Mouse (Mus musculus) intestine, postnatal 0 days (tissue): ENCODE results near the gene Rgmb. TPM values are rescaled to one million over a fixed set of nuclear protein-coding genes. Genes with fewer than 3 reads are reported as not detected.

Experiments used
- ATAC-seq: fragments of 200-750 bp; cut with Nextera tagmentation; 2 replicates; pipeline ENCODE4 v1.8.0; 2017; ENCODE audit warnings: mild to moderate bottlenecking, moderate TSS enrichment, moderate library complexity
- H3K27ac ChIP-seq: fragments of 300-500 bp; sonication (generic); 2 replicates; pipeline ENCODE4 v1.5.1; 2014; ENCODE audit warnings: mild to moderate bottlenecking, low read depth, low read length, moderate library complexity
- H3K27me3 ChIP-seq: fragments of 300-500 bp; sonication (generic); replicated peaks from 2 replicates; pipeline ENCODE4 v1.6.1; 2014; ENCODE audit warnings: low read length, mixed read lengths; ENCODE audit not compliant: control insufficient read depth, insufficient read depth
- H3K36me3 ChIP-seq: fragments of 300-500 bp; sonication (generic); 2 replicates; pipeline ENCODE4 v1.6.1; 2014; ENCODE audit warnings: mild to moderate bottlenecking, moderate library complexity; ENCODE audit not compliant: control insufficient read depth, insufficient read depth
- H3K4me1 ChIP-seq: fragments of 300-500 bp; sonication (generic); replicated peaks from 2 replicates; pipeline ENCODE4 v1.6.1; 2014; ENCODE audit warnings: antibody characterized with exemption, low read length, mixed read lengths; ENCODE audit not compliant: control insufficient read depth, insufficient read depth
- H3K4me2 ChIP-seq: fragments of 300-500 bp; sonication (generic); replicated peaks from 2 replicates; pipeline ENCODE4 v1.6.1; 2014; ENCODE audit warnings: low read depth, mild to moderate bottlenecking, moderate library complexity
- H3K4me3 ChIP-seq: fragments of 300-500 bp; sonication (generic); 2 replicates; pipeline ENCODE4 v1.5.1; 2014; ENCODE audit warnings: low read depth, low read length
- H3K9ac ChIP-seq: fragments of 300-500 bp; sonication (generic); 2 replicates; pipeline ENCODE4 v1.6.1; 2014; ENCODE audit warnings: mild to moderate bottlenecking, low read depth, low read length
- H3K9me3 ChIP-seq: fragments of 300-500 bp; sonication (generic); 2 replicates; pipeline ENCODE4 v1.6.1; 2016; ENCODE audit warnings: mixed run types; ENCODE audit not compliant: control insufficient read depth
- CTCF ChIP-seq: sonication (generic); IDR thresholded peaks from 2 replicates; pipeline ENCODE4 v1.5.1; 2016; ENCODE audit warnings: low read depth, mild to moderate bottlenecking, control low read depth, antibody characterized with exemption, moderate library complexity
- WGBS: fragments of 180-500 bp; shearing (Covaris S2); extraction: QIAGEN DNeasy Blood & Tissue Kit; methylation state at CpG from one replicate; pipeline ENCODE4 v1.1.7; 2014; 5-methylcytosine and 5-hydroxymethylcytosine counted together
- polyA plus RNA-seq: library from polyadenylated mRNA; unstranded; fragments of >200 nt; fragmentation: Nextera tagmentation; extraction: Ambion mirVana; gene quantifications from 2 replicates; pipeline ENCODE4 v1.2.1, GENCODE M21; 2015

Rgmb gene
- polyA plus RNA-seq, 1 experiment from 2014 or later: 27.7 TPM

DNA sequence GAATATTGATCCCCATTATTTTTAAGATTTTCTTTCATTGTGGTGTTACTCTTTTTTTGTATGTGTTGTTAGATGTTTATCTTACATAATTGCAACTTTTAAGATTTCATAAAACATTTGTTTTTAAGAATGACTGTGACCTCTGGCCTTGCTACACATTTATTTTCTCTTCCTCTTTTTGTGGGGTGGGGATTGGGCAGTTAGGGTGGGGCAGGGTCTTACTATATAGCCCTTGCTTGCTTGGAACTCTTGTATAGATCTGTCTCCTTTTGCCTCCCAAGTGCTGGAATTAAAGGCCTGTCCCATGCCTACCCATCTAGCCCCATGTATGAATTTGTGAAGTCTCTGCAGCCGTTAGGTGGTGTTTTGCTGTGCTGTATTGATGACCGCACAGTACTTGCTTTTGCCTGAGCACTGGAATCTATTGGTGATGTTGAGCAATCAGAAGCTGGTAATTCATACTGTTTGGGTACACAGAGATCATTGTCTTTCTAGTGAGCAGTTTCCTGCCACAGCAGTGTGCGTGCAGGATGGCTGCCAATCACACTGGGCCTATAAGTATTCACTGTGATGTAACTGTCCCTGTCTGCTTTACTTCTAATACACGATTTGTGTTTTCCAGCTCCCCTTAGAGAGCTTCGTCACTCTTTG, 56.1 kb downstream of the Rgmb start:
- Histone ChIP-seq H3K9me3 (no peaks in the 10 kb centered on the region), H3K4me3 (no peak overlapping the region), H3K9ac (no peak overlapping the region), H3K4me1 (no peaks in the 10 kb centered on the region), H3K27me3 (no peaks in the 10 kb centered on the region), H3K27ac (no peak overlapping the region), H3K4me2 (no peak overlapping the region), H3K36me3 (peaks cover 15% of the 10 kb centered on the region)
- TF ChIP-seq CTCF: no peak
- no peak for ATAC-seq
- 71% methylated on average over 5 of the region's 5 CpGs for WGBS

GRCm38 (mm10) chr17:15773956-15774355, 56.9 kb downstream of the Rgmb start:
- Histone ChIP-seq H3K4me1 (no peaks in the 10 kb centered on the region), H3K9me3 (no peaks in the 10 kb centered on the region), H3K27ac (no peak overlapping the region), H3K36me3 (peaks cover 22% of the 10 kb centered on the region), H3K4me2 (no peak overlapping the region), H3K4me3 (no peak overlapping the region), H3K27me3 (no peaks in the 10 kb centered on the region), H3K9ac (no peak overlapping the region)
- ATAC-seq: no peak
- 83% methylated on average over 6 of the region's 6 CpGs for WGBS
- no peak for TF ChIP-seq CTCF

- Histone ChIP-seq H3K27me3 (no peaks in the 10 kb centered on the region), H3K9ac (no peak overlapping the region), H3K4me1 (no peaks in the 10 kb centered on the region), H3K9me3 (no peaks in the 10 kb centered on the region), H3K4me3 (no peak overlapping the region), H3K4me2 (no peak overlapping the region), H3K27ac (no peak overlapping the region), H3K36me3 (peaks cover 53% of the 10 kb centered on the region)
- no peak for ATAC-seq
- TF ChIP-seq CTCF: no peak
- 79% methylated on average over 7 of the region's 7 CpGs for WGBS
These were observed 61.6 kb downstream of the Rgmb start for GRCm38 (mm10) chr17:15769081-15769724.

GRCm38 (mm10) chr17:15761191-15761590, 69.6 kb downstream of the Rgmb start:
- Histone ChIP-seq H3K27me3 (no peaks in the 10 kb centered on the region), H3K36me3 (peaks cover 77% of the 10 kb centered on the region), H3K4me2 (no peak overlapping the region), H3K4me1 (no peaks in the 10 kb centered on the region), H3K27ac (no peak overlapping the region), H3K9ac (no peak overlapping the region), H3K9me3 (no peaks in the 10 kb centered on the region), H3K4me3 (no peak overlapping the region)
- no peak for TF ChIP-seq CTCF
- no peak for ATAC-seq
- WGBS: 85% methylated on average over 8 of the region's 8 CpGs

Other genes starting within 250 kb of the Rgmb start
- 14.1 and 16.1 TPM in 2 replicates for gene Chd1, start 126.1 kb downstream of the Rgmb start, polyA plus RNA-seq